Mouse (Mus musculus): ENCODE measurements around the gene Skil. TPM values are rescaled to one million over a fixed set of nuclear protein-coding genes. Genes with fewer than 3 reads are reported as not detected.

The Skil gene
- total RNA-seq, 2 experiments from 2014 or later: 5.9 to 15.9 TPM

Other genes with a start within 250 kb of the Skil start
- 98.0 and 103 TPM in 2 replicates for gene Gpr160, start 239.1 kb upstream of the Skil start, total RNA-seq (2015)
- 50.3 and 70.8 TPM in 2 replicates for gene Gpr160, start 239.1 kb upstream of the Skil start, total RNA-seq (2017)
- gene Phc3, start 125.6 kb upstream of the Skil start, total RNA-seq (2015): 24.0 and 26.8 TPM in 2 replicates
- gene Phc3, start 125.6 kb upstream of the Skil start, total RNA-seq (2017): 10.4 and 13.7 TPM in 2 replicates
- gene Prkci, start 99.3 kb upstream of the Skil start, total RNA-seq (2015): 20.1 TPM in 2 replicates
- gene Prkci, start 99.3 kb upstream of the Skil start, total RNA-seq (2017): 18.9 and 19.1 TPM in 2 replicates
- gene Cldn11, start 54.9 kb downstream of the Skil start, total RNA-seq (2015): not detected in 2 replicates
- not detected in 2 replicates for gene Cldn11, start 54.9 kb downstream of the Skil start, total RNA-seq (2017)
- 0.07 and 0.17 TPM in 2 replicates for gene Slc7a14, start 215.3 kb downstream of the Skil start, total RNA-seq (2015)
- not detected in 2 replicates for gene Slc7a14, start 215.3 kb downstream of the Skil start, total RNA-seq (2017)

Data from megakaryocyte progenitor cell, adult 5-6 weeks (primary cell).